Mouse (Mus musculus) neural tube, embryonic 13.5 days (tissue): Measurements from ENCODE around the gene Slc51b. TPM values are rescaled to one million over a fixed set of nuclear protein-coding genes. Genes with fewer than 3 reads are reported as not detected.
A peak's percentile ranks its signal among the peaks of the same experiment; 100 is the strongest.

Source experiments
- ATAC-seq: fragments of 200-750 bp; cut with Nextera tagmentation; 2 replicates; pipeline ENCODE4 v1.8.0; 2017; ENCODE audit warnings: low read depth, mild to moderate bottlenecking, moderate TSS enrichment, moderate library complexity
- H3K27ac ChIP-seq: fragments of 300-500 bp; sonication (generic); replicated peaks from 2 replicates; pipeline ENCODE4 v1.5.1; 2015; ENCODE audit warnings: moderate library complexity, mild to moderate bottlenecking, inconsistent platforms
- H3K27me3 ChIP-seq: fragments of 300-500 bp; sonication (generic); 2 replicates; pipeline ENCODE4 v1.6.1; 2015; ENCODE audit warnings: mild to moderate bottlenecking, inconsistent platforms
- H3K36me3 ChIP-seq: fragments of 300-500 bp; sonication (generic); 2 replicates; pipeline ENCODE4 v1.6.1; 2015; ENCODE audit warnings: mild to moderate bottlenecking, inconsistent platforms
- H3K4me1 ChIP-seq: fragments of 300-500 bp; sonication (generic); replicated peaks from 2 replicates; pipeline ENCODE4 v1.6.1; 2015; ENCODE audit warnings: inconsistent platforms
- H3K4me2 ChIP-seq: fragments of 300-500 bp; sonication (generic); 2 replicates; pipeline ENCODE4 v1.6.1; 2015; ENCODE audit warnings: inconsistent platforms, mild to moderate bottlenecking, moderate library complexity
- H3K4me3 ChIP-seq: fragments of 300-500 bp; sonication (generic); 2 replicates; pipeline ENCODE4 v1.5.1; 2015; ENCODE audit warnings: mild to moderate bottlenecking, inconsistent platforms
- H3K9ac ChIP-seq: fragments of 300-500 bp; sonication (generic); 2 replicates; pipeline ENCODE4 v1.6.1; 2015; ENCODE audit warnings: moderate library complexity, mild to moderate bottlenecking, inconsistent platforms
- H3K9me3 ChIP-seq: fragments of 300-500 bp; sonication (generic); 2 replicates; pipeline ENCODE4 v1.6.1; 2016; ENCODE audit warnings: inconsistent platforms
- WGBS: fragments of 180-500 bp; shearing (Covaris S2); methylation state at CpG from one replicate; pipeline ENCODE4 v1.1.7; 2015; 5-methylcytosine and 5-hydroxymethylcytosine counted together
- polyA plus RNA-seq: library from polyadenylated mRNA; unstranded; fragments of >200 nt; fragmentation: Nextera tagmentation; extraction: Ambion mirVana; gene quantifications from 2 replicates; pipeline ENCODE4 v1.2.1, GENCODE M21; 2015

Gene Slc51b
- polyA plus RNA-seq, 1 experiment from 2014 or later: not detected

GRCm38 (mm10) chr9:65405184-65405449, 17.6 kb downstream of the Slc51b start:
- WGBS: 88% methylated on average over 2 of the region's 2 CpGs
- no peak for ATAC-seq

GRCm38 (mm10) chr9:65404331-65405183, 18.2 kb downstream of the Slc51b start:
- H3K27ac ChIP-seq: no peak overlapping the region
- H3K4me1 ChIP-seq: no peaks in the 10 kb centered on the region
- no peaks in the 10 kb centered on the region for H3K9me3 ChIP-seq
- H3K4me2 ChIP-seq: no peak overlapping the region
- no peaks in the 10 kb centered on the region for H3K27me3 ChIP-seq
- no peak overlapping the region for H3K4me3 ChIP-seq
- WGBS: 74% methylated on average over 15 of the region's 15 CpGs
- no peak for ATAC-seq
- H3K36me3 ChIP-seq: no peaks in the 10 kb centered on the region
- H3K9ac ChIP-seq: no peak overlapping the region

More at GRCm38 (mm10) chr9:65405184-65405449, 17.6 kb downstream of the Slc51b start:
- Histone ChIP-seq H3K4me1 (no peaks in the 10 kb centered on the region), H3K27ac (no peak overlapping the region), H3K4me3 (no peak overlapping the region), H3K4me2 (no peak overlapping the region), H3K9me3 (no peaks in the 10 kb centered on the region), H3K9ac (no peak overlapping the region), H3K36me3 (no peaks in the 10 kb centered on the region), H3K27me3 (no peaks in the 10 kb centered on the region)

- H3K36me3 ChIP-seq: no peaks in the 10 kb centered on the region
- WGBS: 90% methylated on average over 6 of the region's 6 CpGs
These were observed 22.8 kb downstream of the Slc51b start for GRCm38 (mm10) chr9:65399934-65400333.

GRCm38 (mm10) chr9:65398279-65398678, 24.5 kb downstream of the Slc51b start, which contains the start of gene Rasl12:
Gene Rasl12, plus strand, starts transcription at chr9:65398506.
- Histone ChIP-seq H3K4me2 (peak within 1 kb of the TSS; percentile 76), H3K27ac (no peak within 1 kb of the TSS), H3K9ac (peak within 1 kb of the TSS; percentile 70), H3K9me3 (no peaks in the 10 kb centered on the region), H3K4me3 (peak within 1 kb of the TSS; percentile 47), H3K27me3 (peaks cover 4% of the 10 kb centered on the region; the same call in 1 of the 2 replicates), H3K36me3 (no peaks in the 10 kb centered on the region), H3K4me1 (peaks cover 11% of the 10 kb centered on the region)
- ATAC-seq: peak; percentile 80
- WGBS: under 1% methylated on average over 24 of the region's 24 CpGs

More at GRCm38 (mm10) chr9:65399934-65400333, 22.8 kb downstream of the Slc51b start:
- peak overlapping the region; percentile 76; the same call in 1 of the 2 replicates for H3K4me2 ChIP-seq
- H3K9me3 ChIP-seq: no peaks in the 10 kb centered on the region
- no peak overlapping the region for H3K9ac ChIP-seq
- no peak for ATAC-seq
- H3K4me3 ChIP-seq: no peak overlapping the region
- peaks cover 11% of the 10 kb centered on the region for H3K4me1 ChIP-seq
- no peak overlapping the region for H3K27ac ChIP-seq
- H3K27me3 ChIP-seq: peaks cover 4% of the 10 kb centered on the region; the same call in 1 of the 2 replicates

- peaks cover 43% of the 10 kb centered on the region for H3K27me3 ChIP-seq
- no peaks in the 10 kb centered on the region for H3K9me3 ChIP-seq
- H3K9ac ChIP-seq: no peak overlapping the region
- no peak overlapping the region for H3K4me2 ChIP-seq
- 73% methylated on average over 2 of the region's 2 CpGs for WGBS
- ATAC-seq: no peak
- H3K4me3 ChIP-seq: no peak overlapping the region
- H3K27ac ChIP-seq: no peak overlapping the region
- H3K4me1 ChIP-seq: peaks cover 19% of the 10 kb centered on the region
- no peaks in the 10 kb centered on the region for H3K36me3 ChIP-seq
These were observed 28.4 kb downstream of the Slc51b start for GRCm38 (mm10) chr9:65394360-65394759.

GRCm38 (mm10) chr9:65393606-65394005, 29.1 kb downstream of the Slc51b start:
- peaks cover 51% of the 10 kb centered on the region for H3K27me3 ChIP-seq
- no peak for ATAC-seq
- 47% methylated on average over 2 of the region's 2 CpGs for WGBS

GRCm38 (mm10) chr9:65392638-65393364, 30.0 kb downstream of the Slc51b start:
- H3K4me1 ChIP-seq: peaks cover 7% of the 10 kb centered on the region
- WGBS: 30% methylated on average over 6 of the region's 6 CpGs
- H3K27ac ChIP-seq: no peak overlapping the region
- H3K27me3 ChIP-seq: peaks cover 56% of the 10 kb centered on the region
- no peaks in the 10 kb centered on the region for H3K36me3 ChIP-seq
- H3K9me3 ChIP-seq: no peaks in the 10 kb centered on the region
- no peak for ATAC-seq
- H3K4me2 ChIP-seq: no peak overlapping the region
- no peak overlapping the region for H3K9ac ChIP-seq
- no peak overlapping the region for H3K4me3 ChIP-seq

More at GRCm38 (mm10) chr9:65393606-65394005, 29.1 kb downstream of the Slc51b start:
- peaks cover 15% of the 10 kb centered on the region for H3K4me1 ChIP-seq
- H3K4me2 ChIP-seq: no peak overlapping the region
- H3K9me3 ChIP-seq: no peaks in the 10 kb centered on the region
- no peak overlapping the region for H3K4me3 ChIP-seq
- no peak overlapping the region for H3K27ac ChIP-seq
- H3K36me3 ChIP-seq: no peaks in the 10 kb centered on the region
- no peak overlapping the region for H3K9ac ChIP-seq

GRCm38 (mm10) chr9:65391613-65391964, 31.2 kb downstream of the Slc51b start, which contains the start of gene Kbtbd13:
Gene Kbtbd13, minus strand, starts transcription at chr9:65391652.
- WGBS: 39% methylated on average over 8 of the region's 8 CpGs
- no peak for ATAC-seq
- Histone ChIP-seq H3K4me2 (peak within 1 kb of the TSS; percentile 58), H3K9ac (peak within 1 kb of the TSS; percentile 45), H3K27ac (no peak within 1 kb of the TSS), H3K36me3 (no peaks in the 10 kb centered on the region), H3K4me3 (peak within 1 kb of the TSS; percentile 41), H3K4me1 (peaks cover 10% of the 10 kb centered on the region), H3K27me3 (peaks cover 56% of the 10 kb centered on the region), H3K9me3 (no peaks in the 10 kb centered on the region)

- Histone ChIP-seq H3K4me3 (peak overlapping the region; percentile 41), H3K9me3 (no peaks in the 10 kb centered on the region), H3K4me2 (peak overlapping the region; percentile 58), H3K9ac (peak overlapping the region; percentile 45), H3K36me3 (no peaks in the 10 kb centered on the region), H3K27me3 (peaks cover 56% of the 10 kb centered on the region), H3K27ac (no peak overlapping the region), H3K4me1 (peaks cover 14% of the 10 kb centered on the region)
- ATAC-seq: peak; percentile 64; the same call in 1 of the 2 replicates
- WGBS: 17% methylated on average over 96 of the region's 96 CpGs
These were observed 31.8 kb downstream of the Slc51b start for GRCm38 (mm10) chr9:65390752-65391612.

- 11% methylated on average over 8 of the region's 8 CpGs for WGBS
- no peak overlapping the region for H3K4me2 ChIP-seq
- H3K9ac ChIP-seq: no peak overlapping the region
- H3K27me3 ChIP-seq: peaks cover 35% of the 10 kb centered on the region
- peaks cover 13% of the 10 kb centered on the region for H3K4me1 ChIP-seq
- H3K27ac ChIP-seq: no peak overlapping the region
- no peaks in the 10 kb centered on the region for H3K36me3 ChIP-seq
- no peak overlapping the region for H3K4me3 ChIP-seq
- ATAC-seq: no peak
- no peaks in the 10 kb centered on the region for H3K9me3 ChIP-seq
These were observed 36.2 kb downstream of the Slc51b start for GRCm38 (mm10) chr9:65386373-65387140.

- H3K4me1 ChIP-seq: peaks cover 7% of the 10 kb centered on the region
- H3K36me3 ChIP-seq: peaks cover 5% of the 10 kb centered on the region; the same call in 1 of the 2 replicates
- no peak overlapping the region for H3K4me2 ChIP-seq
- H3K4me3 ChIP-seq: no peak overlapping the region
- H3K27me3 ChIP-seq: peaks cover 12% of the 10 kb centered on the region
- no peak for ATAC-seq
- no peak overlapping the region for H3K27ac ChIP-seq
- WGBS: 51% methylated on average over 3 of the region's 3 CpGs
- no peaks in the 10 kb centered on the region for H3K9me3 ChIP-seq
- H3K9ac ChIP-seq: no peak overlapping the region
These were observed 38.5 kb downstream of the Slc51b start for GRCm38 (mm10) chr9:65384276-65384675.
